Mouse (Mus musculus) megakaryocyte, embryonic 14.5 days (primary cell): ENCODE results near the gene B830017H08Rik.

Source experiments
- FLI1 ChIP-seq: IDR thresholded peaks from 2 replicates; pipeline ENCODE4 v1.6.1; 2012; ENCODE audit warnings: low read length, inconsistent platforms, mixed read lengths
- GATA1 ChIP-seq: IDR thresholded peaks from 3 replicates; pipeline ENCODE4 v1.6.1; 2012; ENCODE audit warnings: mixed read lengths, low read length, inconsistent platforms, borderline replicate concordance

DNA sequence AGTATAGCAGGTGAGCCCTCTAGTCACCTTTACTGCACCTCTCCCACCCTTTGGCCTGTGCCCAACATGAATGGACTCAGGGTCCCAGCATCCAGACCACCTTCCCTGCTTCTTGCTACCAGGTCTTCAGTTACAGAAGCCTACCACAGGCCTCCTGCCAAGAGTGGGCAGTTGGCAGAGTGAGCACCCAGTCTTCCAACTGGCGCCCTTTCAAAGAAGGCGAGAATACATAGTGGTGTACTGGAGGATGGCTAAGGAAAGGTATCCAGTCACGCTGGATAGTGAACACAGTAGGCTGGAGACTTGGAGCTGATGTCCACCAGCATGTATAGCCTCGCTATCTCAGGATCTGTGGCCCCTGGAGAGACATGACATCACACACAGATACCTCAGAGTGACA lies 38.9 kb upstream of the B830017H08Rik start:
- TF ChIP-seq GATA1 (no peak), FLI1 (no peak)
